Mouse (Mus musculus): ENCODE results near the gene Abcc12. TPM values are rescaled to one million over a fixed set of nuclear protein-coding genes. Genes with fewer than 3 reads are reported as not detected.
A peak's percentile ranks its signal among the peaks of the same experiment; 100 is the strongest.

Abcc12 gene
- total RNA-seq, 2 experiments from 2014 or later, result 0.35 to 0.65 TPM

DNA sequence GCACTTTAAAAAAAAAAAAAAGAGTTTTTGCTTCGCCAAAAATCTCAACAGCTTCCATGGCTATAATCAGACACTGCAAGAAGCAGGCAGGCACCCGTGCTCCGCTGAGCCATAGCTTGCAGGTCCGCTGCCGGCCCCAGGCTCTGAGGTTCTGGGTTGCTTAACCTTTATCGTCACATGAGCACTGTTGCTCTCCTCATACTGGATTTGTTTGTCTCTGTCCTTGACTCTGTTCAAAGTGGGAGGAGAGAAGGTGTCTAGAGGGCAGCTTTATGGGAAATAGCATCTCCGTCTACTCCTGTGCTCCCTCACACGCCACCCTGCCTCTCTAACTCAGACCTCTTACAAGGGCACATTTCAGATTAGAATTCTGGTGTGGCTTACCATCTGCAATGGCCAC lies 1.8 kb downstream of the Abcc12 start:
- DNase-seq, result no peak

GRCm38 (mm10) chr8:86578076-86578475 lies 2.4 kb downstream of the Abcc12 start:
- DNase-seq, result peak; percentile 11

DNA sequence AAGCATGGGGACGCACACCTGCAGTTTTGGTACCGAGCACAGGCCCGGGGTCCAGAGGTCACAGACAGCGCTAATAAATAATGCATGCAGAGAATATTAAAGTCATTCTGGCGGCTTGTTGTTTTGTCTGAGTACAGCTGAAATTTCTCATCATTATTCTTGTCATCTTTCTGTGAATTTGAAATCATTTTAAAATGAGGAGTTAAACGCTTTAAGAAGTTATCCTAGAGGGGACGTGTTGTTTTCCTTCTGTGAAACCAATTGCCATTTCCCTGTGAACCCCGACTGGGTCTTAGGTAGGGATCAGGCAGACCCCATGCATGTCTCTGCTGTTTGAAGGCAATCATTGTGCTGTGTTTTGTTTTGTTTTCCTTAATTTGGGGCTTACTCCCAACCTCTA lies 2.9 kb downstream of the Abcc12 start:
- no peak for DNase-seq

GRCm38 (mm10) chr8:86563674-86564073 lies 16.8 kb downstream of the Abcc12 start:
- DNase-seq, result no peak

DNA sequence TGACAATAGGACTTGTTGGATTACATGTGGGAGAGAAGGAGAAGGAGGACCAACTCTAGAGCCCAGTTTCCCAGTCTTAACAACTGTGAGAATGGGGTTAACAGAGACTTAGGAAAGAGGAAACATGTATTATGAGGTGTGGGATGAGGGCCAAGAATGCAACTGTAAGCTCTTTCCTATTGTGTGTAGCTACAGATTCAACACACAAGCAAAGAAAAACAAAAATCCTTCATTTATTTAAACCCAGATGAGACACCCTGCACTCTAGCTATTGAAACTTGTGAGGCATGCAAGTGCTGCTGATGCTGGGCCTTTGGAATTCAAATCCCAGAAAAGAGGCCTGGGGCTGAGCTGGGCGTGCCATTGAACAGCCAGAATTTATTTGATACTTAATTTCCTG lies 18.7 kb downstream of the Abcc12 start:
- DNase-seq, result no peak

- no peak for DNase-seq
Measured at GRCm38 (mm10) chr8:86560688-86561065, 19.8 kb downstream of the Abcc12 start.

DNA sequence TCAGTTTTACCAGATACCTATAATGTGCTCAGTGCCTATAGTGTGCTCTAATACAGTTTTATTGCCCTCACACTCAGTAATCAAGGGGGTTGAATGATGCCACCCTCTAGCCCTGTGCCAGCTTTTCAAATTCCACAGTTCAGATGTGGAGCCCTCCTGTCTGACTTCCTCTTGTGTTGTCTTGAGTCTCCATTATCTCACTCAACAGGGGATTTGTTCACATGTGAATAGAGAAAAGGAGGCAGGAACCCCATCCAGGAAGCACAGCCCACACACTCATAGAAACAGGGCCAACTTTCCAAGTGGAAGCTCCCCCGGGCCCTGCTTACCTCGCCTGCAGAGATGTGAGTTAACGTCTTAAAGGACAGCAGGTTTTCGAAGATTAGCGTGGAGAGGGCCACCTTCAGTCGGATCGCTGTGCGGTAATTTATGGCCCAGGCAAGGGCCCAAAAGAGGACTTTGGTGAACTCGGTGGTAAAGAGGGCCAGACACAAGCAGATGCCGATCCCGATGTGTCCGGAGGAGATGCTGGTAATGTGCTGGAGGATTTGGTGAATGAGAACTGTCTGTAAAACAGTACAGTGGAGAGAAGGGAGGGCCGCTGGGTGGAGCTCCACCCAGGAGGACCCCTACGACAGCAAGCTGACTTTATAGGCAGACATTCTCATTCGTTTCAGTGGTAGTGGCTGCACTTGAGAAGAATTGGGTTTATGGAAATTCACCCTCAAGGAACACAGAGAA lies 20.4 kb downstream of the Abcc12 start:
- no peak for DNase-seq

- no peak for DNase-seq
Measured at GRCm38 (mm10) chr8:86557186-86558045, 23.1 kb downstream of the Abcc12 start.

- no peak for DNase-seq
Measured at GRCm38 (mm10) chr8:86555564-86555963, 24.9 kb downstream of the Abcc12 start.

- DNase-seq, result no peak
Measured at GRCm38 (mm10) chr8:86554220-86554891, 26.1 kb downstream of the Abcc12 start.

GRCm38 (mm10) chr8:86550516-86550915 lies 30.0 kb downstream of the Abcc12 start:
- DNase-seq, result no peak

DNA sequence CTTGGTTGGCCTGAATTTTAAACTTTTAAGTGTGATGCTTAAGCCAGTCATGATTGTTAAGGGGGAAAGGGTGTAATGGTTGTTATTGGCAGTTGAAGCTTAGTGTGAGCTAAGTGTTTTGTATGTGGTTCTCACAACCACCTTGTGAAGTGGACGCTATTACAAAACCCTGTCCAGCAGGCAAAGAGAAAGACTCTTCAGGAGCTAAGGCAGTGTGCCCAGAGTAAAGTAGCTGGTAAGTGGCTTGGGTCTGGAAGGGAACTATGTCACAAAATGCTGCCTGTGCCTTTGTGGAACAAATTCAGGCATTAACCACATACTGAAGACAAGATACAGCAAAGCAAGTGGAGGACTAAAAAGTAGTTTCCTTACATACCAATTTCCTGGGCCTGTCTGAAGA lies 34.5 kb downstream of the Abcc12 start:
- DNase-seq, result no peak

DNA sequence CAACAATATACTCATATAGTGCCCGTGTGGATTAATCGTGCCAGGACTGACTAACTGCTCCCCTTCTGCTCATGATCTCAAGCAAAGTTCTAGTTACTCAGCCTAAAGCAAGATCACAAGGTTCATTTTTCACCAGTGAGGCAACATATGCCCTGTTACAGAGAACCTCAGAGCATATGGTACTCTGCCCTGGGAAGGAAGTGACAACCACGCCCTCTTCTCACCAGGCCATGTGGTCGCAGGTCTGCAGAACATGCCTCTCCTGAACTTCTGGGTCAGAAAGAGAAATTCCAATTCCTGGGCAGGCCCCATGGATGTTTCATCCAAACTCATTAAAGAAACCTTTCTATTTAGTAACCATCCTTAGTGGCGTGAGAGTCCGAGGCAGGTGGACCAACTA lies 39.6 kb downstream of the Abcc12 start:
- DNase-seq, result no peak

DNA sequence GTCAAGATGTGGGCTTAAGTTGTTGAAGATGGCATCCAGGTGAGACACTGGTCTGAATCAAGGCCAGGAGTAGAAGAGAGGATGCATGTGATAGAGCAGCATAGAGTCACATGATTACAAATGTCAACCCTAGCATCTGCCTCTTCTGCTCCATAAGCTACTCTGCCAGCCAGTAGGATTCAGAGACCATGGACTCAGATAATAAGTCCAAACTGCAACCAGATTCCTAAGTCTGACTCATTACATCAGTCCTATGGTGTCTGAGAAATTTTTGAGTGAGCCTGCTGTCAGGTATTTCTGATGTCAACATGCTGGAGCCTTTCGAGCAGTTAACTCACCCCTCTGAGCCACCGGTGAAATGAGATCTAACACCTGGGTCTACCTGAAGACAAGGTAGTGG lies 40.1 kb downstream of the Abcc12 start:
- DNase-seq, result no peak

DNA sequence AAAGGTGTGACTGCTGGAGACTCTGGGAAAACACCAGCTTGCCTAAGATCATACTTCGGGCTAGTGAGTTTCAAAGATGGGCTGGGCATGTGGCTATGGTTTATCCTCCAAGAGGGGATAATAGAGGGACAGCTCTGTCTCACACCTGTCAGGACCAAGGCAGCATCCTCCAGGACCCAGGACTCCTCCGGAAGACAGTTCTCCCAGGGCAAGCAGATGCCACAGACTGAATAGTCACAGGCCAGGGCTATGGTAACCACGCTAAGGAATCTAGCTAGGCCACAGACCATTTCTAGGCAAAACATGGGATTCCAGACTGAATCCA lies 43.9 kb downstream of the Abcc12 start:
- DNase-seq, result no peak

- DNase-seq, result peak; percentile 67
Measured at GRCm38 (mm10) chr8:86535791-86536662, 44.5 kb downstream of the Abcc12 start.

GRCm38 (mm10) chr8:86535068-86535560 lies 45.4 kb downstream of the Abcc12 start:
- peak; percentile 18 for DNase-seq

DNA sequence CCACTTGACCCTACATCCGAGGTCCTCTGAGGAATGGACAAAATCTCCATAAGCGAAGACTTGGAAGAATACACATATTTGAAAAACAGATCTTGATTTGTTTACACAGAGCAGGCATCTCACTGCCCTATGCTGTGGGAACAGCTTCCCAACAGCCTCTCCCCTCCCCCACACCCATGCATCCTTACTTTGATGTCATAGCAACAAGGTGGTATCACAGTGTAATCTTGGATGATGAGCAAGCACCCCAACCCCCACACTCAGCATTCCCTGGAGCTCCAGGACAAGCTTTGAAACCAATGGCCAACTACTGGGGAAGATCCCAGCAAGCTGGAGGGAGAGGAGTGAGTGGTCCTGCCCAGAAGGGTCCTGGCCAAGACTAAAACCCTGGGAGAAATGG lies 50.8 kb downstream of the Abcc12 start:
- no peak for DNase-seq

GRCm38 (mm10) chr8:86527336-86528029 lies 53.0 kb downstream of the Abcc12 start:
- DNase-seq, result no peak

DNA sequence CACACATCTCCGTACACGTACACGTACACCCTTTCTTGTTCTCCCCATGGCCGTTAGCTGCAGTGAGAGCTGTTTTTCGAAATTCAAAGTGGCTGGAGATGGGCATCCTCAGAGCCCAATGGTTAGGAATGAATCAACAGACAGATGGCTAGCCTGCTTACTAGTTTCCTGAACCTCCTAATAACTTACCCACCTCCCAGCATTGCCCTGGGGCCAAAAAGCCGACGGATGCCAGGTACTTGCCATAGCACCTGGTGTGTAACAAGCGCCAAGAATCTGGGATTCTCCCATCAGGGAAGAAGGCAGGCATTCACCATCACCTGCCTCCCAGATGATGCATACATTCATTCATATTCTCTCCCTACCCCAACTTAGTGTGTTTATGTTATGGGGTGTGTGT lies 53.7 kb downstream of the Abcc12 start:
- DNase-seq, result no peak

DNA sequence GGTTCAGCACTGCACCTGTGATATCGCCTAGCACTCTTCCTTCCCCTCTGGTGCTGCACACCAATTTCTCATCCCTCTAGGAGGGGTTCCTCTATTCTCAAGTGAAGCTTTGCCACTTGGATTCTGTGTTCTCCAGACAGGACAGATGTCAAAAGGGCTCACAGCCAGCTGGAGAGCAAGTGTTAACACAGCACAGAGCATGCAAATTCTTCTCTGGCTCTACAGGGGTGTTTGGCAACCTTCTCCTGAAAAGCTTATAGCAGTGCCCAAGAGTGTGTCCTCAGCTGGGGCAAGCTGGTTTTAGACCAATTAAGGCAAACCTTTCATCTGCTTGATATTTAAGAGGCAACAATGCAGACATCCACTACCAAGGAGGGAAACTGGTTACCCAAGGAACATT lies 66.3 kb downstream of the Abcc12 start:
- no peak for DNase-seq

Data from gastrocnemius, postnatal 10 days (tissue).